Mouse (Mus musculus): Measurements from ENCODE around the gene 1110032A03Rik. TPM values are rescaled to one million over a fixed set of nuclear protein-coding genes. Genes with fewer than 3 reads are reported as not detected.
A peak's percentile ranks its signal among the peaks of the same experiment; 100 is the strongest.

1110032A03Rik gene
- polyA plus RNA-seq, 1 experiment from 2014 or later: 35.6 TPM

- ATAC-seq: no peak
- no peak overlapping the region for H3K4me3 ChIP-seq (ENCODE audit: low read depth, low read length)
- 77% methylated on average over 3 of the region's 3 CpGs for WGBS
- H3K36me3 ChIP-seq (ENCODE audit: control insufficient read depth, insufficient read depth): peaks cover 5% of the 10 kb centered on the region; the same call in 1 of the 2 replicates
- H3K4me1 ChIP-seq (replicated peaks; ENCODE audit: control insufficient read depth, insufficient read depth, low read length): 0 out of 2 replicates have a peak, but pooled peaks cover 3% of the 10 kb centered on the region
- no peak overlapping the region for H3K27ac ChIP-seq (ENCODE audit: low read depth, low read length)
- no peak overlapping the region for H3K4me2 ChIP-seq (replicated peaks; ENCODE audit: low read depth)
- H3K9me3 ChIP-seq (ENCODE audit: control insufficient read depth): no peaks in the 10 kb centered on the region
- no peak overlapping the region for H3K9ac ChIP-seq (ENCODE audit: low read depth, low read length)
- H3K27me3 ChIP-seq (replicated peaks; ENCODE audit: control insufficient read depth, insufficient read depth, low read length): no peaks in the 10 kb centered on the region
- no peak for TF ChIP-seq CTCF (IDR thresholded peaks at IDR 0.05; ENCODE audit: low read depth)
Observed at GRCm38 (mm10) chr9:50742261-50742660, 33.1 kb downstream of the 1110032A03Rik start.

DNA sequence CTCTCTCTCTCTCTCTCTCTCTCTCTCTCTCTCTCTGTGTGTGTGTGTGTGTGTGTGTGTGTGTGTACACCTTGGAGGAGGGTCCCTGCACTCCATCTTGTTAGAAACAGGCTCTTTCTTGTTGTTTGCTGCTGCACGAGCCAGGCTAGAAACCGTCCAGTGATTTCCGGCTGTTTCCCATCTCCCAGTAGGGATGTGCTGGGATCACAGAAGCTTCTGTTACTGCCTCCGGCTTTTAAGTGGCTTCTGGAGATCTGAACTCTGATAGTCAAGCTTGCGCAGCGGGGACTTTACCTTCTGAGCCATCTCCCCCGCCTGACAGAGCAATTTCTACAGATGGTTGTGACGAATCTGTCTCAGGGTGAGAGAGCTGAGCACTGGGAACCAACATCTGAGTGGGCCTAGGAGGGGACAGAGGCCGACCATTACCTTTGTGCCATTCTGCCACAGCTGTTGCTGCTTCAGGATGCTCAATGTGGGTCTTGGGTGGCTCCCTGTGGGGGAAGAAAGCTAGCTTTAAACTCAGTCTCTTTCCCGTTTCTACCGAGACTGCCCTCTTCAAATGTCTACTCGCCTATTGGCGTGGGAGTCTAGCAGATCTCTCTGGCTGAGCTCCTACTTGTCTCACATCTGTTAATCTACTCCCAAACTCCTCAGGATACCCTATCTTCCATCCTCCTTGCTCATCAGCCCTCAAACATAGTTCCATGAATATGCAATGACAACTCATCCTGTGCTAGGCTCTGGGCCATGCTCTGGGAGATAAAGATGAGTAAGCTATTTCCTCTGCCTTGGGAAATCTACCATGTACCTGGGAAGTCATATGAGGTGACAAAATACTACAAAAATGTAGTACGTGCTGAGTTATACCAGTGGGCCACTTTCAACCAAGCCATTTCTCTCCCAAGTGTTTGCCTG lies 34.2 kb downstream of the 1110032A03Rik start:
- Histone ChIP-seq H3K9ac (ENCODE audit: low read depth, low read length) (no peak overlapping the region), H3K27me3 (replicated peaks; ENCODE audit: control insufficient read depth, insufficient read depth, low read length) (no peaks in the 10 kb centered on the region), H3K4me2 (replicated peaks; ENCODE audit: low read depth) (no peak overlapping the region), H3K4me3 (ENCODE audit: low read depth, low read length) (no peak overlapping the region), H3K27ac (ENCODE audit: low read depth, low read length) (no peak overlapping the region), H3K36me3 (ENCODE audit: control insufficient read depth, insufficient read depth) (peaks cover 5% of the 10 kb centered on the region; the same call in 1 of the 2 replicates), H3K4me1 (replicated peaks; ENCODE audit: control insufficient read depth, insufficient read depth, low read length) (0 out of 2 replicates have a peak, but pooled peaks cover 3% of the 10 kb centered on the region), H3K9me3 (ENCODE audit: control insufficient read depth) (no peaks in the 10 kb centered on the region)
- no peak for TF ChIP-seq CTCF (IDR thresholded peaks at IDR 0.05; ENCODE audit: low read depth)
- 89% methylated on average over 14 of the region's 14 CpGs for WGBS
- ATAC-seq: no peak

- Histone ChIP-seq H3K27ac (ENCODE audit: low read depth, low read length) (no peak within 1 kb of the TSS), H3K4me3 (ENCODE audit: low read depth, low read length) (no peak within 1 kb of the TSS)
Observed at GRCm38 (mm10) chr9:50738914-50739870, 36.1 kb downstream of the 1110032A03Rik start, which contains the start of gene Dixdc1. Gene Dixdc1 (minus strand): TSS chr9:50739517.

GRCm38 (mm10) chr9:50734989-50735388 lies 40.3 kb downstream of the 1110032A03Rik start:
- no peak for ATAC-seq
- H3K27me3 ChIP-seq (replicated peaks; ENCODE audit: control insufficient read depth, insufficient read depth, low read length): no peaks in the 10 kb centered on the region
- no peaks in the 10 kb centered on the region for H3K9me3 ChIP-seq (ENCODE audit: control insufficient read depth)
- H3K36me3 ChIP-seq (ENCODE audit: control insufficient read depth, insufficient read depth): no peaks in the 10 kb centered on the region
- peak; percentile 87 for TF ChIP-seq CTCF (IDR thresholded peaks at IDR 0.05; ENCODE audit: low read depth)
- no peak overlapping the region for H3K27ac ChIP-seq (ENCODE audit: low read depth, low read length)
- 3% methylated on average over 9 of the region's 9 CpGs for WGBS
- H3K4me2 ChIP-seq (replicated peaks; ENCODE audit: low read depth): no peak overlapping the region
- no peak overlapping the region for H3K9ac ChIP-seq (ENCODE audit: low read depth, low read length)
- H3K4me1 ChIP-seq (replicated peaks; ENCODE audit: control insufficient read depth, insufficient read depth, low read length): no peaks in the 10 kb centered on the region
- no peak overlapping the region for H3K4me3 ChIP-seq (ENCODE audit: low read depth, low read length)

More at GRCm38 (mm10) chr9:50738914-50739870, 36.1 kb downstream of the 1110032A03Rik start, which contains the start of gene Dixdc1:
- Histone ChIP-seq H3K36me3 (ENCODE audit: control insufficient read depth, insufficient read depth) (peaks cover 5% of the 10 kb centered on the region; the same call in 1 of the 2 replicates), H3K27me3 (replicated peaks; ENCODE audit: control insufficient read depth, insufficient read depth, low read length) (no peaks in the 10 kb centered on the region), H3K9me3 (ENCODE audit: control insufficient read depth) (no peaks in the 10 kb centered on the region), H3K9ac (ENCODE audit: low read depth, low read length) (no peak within 1 kb of the TSS), H3K4me2 (replicated peaks; ENCODE audit: low read depth) (peak within 1 kb of the TSS; percentile 57), H3K4me1 (replicated peaks; ENCODE audit: control insufficient read depth, insufficient read depth, low read length) (no peaks in the 10 kb centered on the region)
- 13% methylated on average over 36 of the region's 36 CpGs for WGBS
- peak; percentile 97 for ATAC-seq
- TF ChIP-seq CTCF (IDR thresholded peaks at IDR 0.05; ENCODE audit: low read depth): no peak

DNA sequence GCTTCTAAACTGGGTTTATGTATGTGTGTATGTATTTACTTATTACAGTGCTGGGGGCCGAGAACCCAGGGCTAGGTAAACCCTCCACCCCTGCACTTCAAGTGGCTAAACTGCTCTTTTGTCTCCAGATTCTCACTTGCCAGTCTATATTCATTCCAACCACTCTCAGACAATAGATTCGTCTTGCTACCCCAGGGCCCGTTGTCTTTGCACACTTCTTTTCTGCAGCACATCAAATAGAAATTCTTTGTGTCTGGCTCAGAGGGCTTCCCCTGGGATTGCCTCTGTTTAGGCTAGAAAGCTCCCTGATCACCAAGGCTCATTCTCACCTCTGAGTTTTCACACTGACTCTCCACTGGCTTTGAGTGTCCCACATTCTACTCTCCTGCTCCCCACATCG lies 42.8 kb downstream of the 1110032A03Rik start:
- H3K4me1 ChIP-seq (replicated peaks; ENCODE audit: control insufficient read depth, insufficient read depth, low read length): no peaks in the 10 kb centered on the region
- no peak overlapping the region for H3K4me2 ChIP-seq (replicated peaks; ENCODE audit: low read depth)
- no peak for ATAC-seq
- TF ChIP-seq CTCF (IDR thresholded peaks at IDR 0.05; ENCODE audit: low read depth): no peak
- no peaks in the 10 kb centered on the region for H3K27me3 ChIP-seq (replicated peaks; ENCODE audit: control insufficient read depth, insufficient read depth, low read length)
- 41% methylated on average over 4 of the region's 4 CpGs for WGBS
- H3K36me3 ChIP-seq (ENCODE audit: control insufficient read depth, insufficient read depth): no peaks in the 10 kb centered on the region
- no peak overlapping the region for H3K9ac ChIP-seq (ENCODE audit: low read depth, low read length)
- no peak overlapping the region for H3K4me3 ChIP-seq (ENCODE audit: low read depth, low read length)
- no peak overlapping the region for H3K27ac ChIP-seq (ENCODE audit: low read depth, low read length)
- no peaks in the 10 kb centered on the region for H3K9me3 ChIP-seq (ENCODE audit: control insufficient read depth)

Measured in intestine, postnatal 0 days (tissue).